Mouse (Mus musculus) hindbrain, embryonic 13.5 days (tissue): ENCODE measurements around the gene Errfi1. TPM values are rescaled to one million over a fixed set of nuclear protein-coding genes. Genes with fewer than 3 reads are reported as not detected.

Experiments
- ATAC-seq: fragments of 200-750 bp; cut with Nextera tagmentation; 2 replicates; pipeline ENCODE4 v1.8.0; 2017; ENCODE audit warnings: moderate TSS enrichment; ENCODE audit not compliant: low FRiP score
- H3K27ac ChIP-seq: fragments of 300-500 bp; sonication (generic); 2 replicates; pipeline ENCODE4 v1.5.1; 2015; ENCODE audit warnings: inconsistent platforms, mild to moderate bottlenecking, moderate library complexity
- H3K27me3 ChIP-seq: fragments of 300-500 bp; sonication (generic); 2 replicates; pipeline ENCODE4 v1.6.1; 2015; ENCODE audit warnings: mild to moderate bottlenecking, inconsistent platforms
- H3K36me3 ChIP-seq: fragments of 300-500 bp; sonication (generic); 2 replicates; pipeline ENCODE4 v1.6.1; 2015; ENCODE audit warnings: mild to moderate bottlenecking, inconsistent platforms
- H3K4me1 ChIP-seq: fragments of 300-500 bp; sonication (generic); replicated peaks from 2 replicates; pipeline ENCODE4 v1.6.1; 2015; ENCODE audit warnings: inconsistent platforms
- H3K4me2 ChIP-seq: fragments of 300-500 bp; sonication (generic); 2 replicates; pipeline ENCODE4 v1.6.1; 2015; ENCODE audit warnings: inconsistent platforms, mild to moderate bottlenecking, moderate library complexity
- H3K4me3 ChIP-seq: fragments of 300-500 bp; sonication (generic); 2 replicates; pipeline ENCODE4 v1.5.1; 2015; ENCODE audit warnings: mild to moderate bottlenecking, inconsistent platforms
- H3K9ac ChIP-seq: fragments of 300-500 bp; sonication (generic); 2 replicates; pipeline ENCODE4 v1.6.1; 2015; ENCODE audit warnings: mild to moderate bottlenecking, inconsistent platforms
- H3K9me3 ChIP-seq: fragments of 300-500 bp; sonication (generic); 2 replicates; pipeline ENCODE4 v1.6.1; 2016; ENCODE audit warnings: inconsistent platforms
- WGBS: fragments of 180-500 bp; shearing (Covaris S2); methylation state at CpG from one replicate; pipeline ENCODE4 v1.1.7; 2015; 5-methylcytosine and 5-hydroxymethylcytosine counted together
- polyA plus RNA-seq: library from polyadenylated mRNA; unstranded; fragments of >200 nt; fragmentation: Nextera tagmentation; extraction: Ambion mirVana; gene quantifications from 2 replicates; pipeline ENCODE4 v1.2.1, GENCODE M21; 2015

Errfi1 gene
- polyA plus RNA-seq, 1 experiment from 2014 or later: 29.5 TPM

DNA sequence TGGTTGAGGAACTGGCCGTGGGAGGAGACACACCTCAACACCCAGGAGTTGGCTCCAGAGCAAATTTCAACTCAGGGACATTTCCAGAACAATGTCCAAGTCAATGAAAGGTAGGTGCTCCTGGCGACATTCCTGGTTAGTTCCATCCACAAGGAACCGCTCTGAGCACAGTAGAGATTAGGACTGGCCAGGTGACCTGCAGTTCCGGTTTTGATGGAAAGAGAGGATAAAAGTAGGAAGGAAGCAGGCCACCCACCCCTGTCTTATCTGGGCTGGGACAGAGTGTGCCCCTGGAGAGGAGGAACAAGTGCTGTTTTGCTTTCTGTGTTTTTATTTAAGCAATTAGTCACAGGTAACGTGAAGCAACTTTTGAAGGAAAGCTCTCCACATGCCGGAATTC lies 28.8 kb upstream of the Errfi1 start:
- Histone ChIP-seq H3K4me2 (no peak overlapping the region), H3K4me3 (no peak overlapping the region), H3K36me3 (no peaks in the 10 kb centered on the region), H3K4me1 (peaks cover 22% of the 10 kb centered on the region), H3K9ac (no peak overlapping the region), H3K27ac (no peak overlapping the region), H3K9me3 (no peaks in the 10 kb centered on the region), H3K27me3 (no peaks in the 10 kb centered on the region; the same call in 1 of the 2 replicates)
- 71% methylated on average over 6 of the region's 6 CpGs for WGBS
- no peak for ATAC-seq

DNA sequence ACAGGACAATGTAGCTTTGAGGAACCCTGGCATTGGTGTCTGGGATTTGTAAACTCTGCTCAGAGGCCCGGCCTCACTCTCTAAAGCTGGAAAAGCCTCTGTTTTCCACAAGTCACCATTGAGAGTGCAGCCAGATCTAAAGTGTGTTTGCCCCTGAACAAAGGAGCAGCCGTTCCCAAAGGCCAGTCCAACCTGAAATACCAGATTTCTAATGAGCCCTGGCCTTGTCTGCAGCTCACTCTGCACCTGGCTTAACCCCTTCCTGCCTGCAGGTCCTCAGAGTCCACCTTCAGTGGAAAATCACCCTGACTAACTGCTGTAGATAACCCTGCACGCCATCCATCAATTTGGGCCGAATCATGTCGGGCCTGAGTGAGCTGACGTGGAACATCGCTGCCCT lies 28.2 kb upstream of the Errfi1 start:
- WGBS: 28% methylated on average over 7 of the region's 7 CpGs
- ATAC-seq: no peak
- Histone ChIP-seq H3K27ac (no peak overlapping the region), H3K4me1 (peaks cover 22% of the 10 kb centered on the region), H3K4me3 (no peak overlapping the region), H3K9ac (no peak overlapping the region), H3K36me3 (no peaks in the 10 kb centered on the region), H3K4me2 (no peak overlapping the region), H3K9me3 (no peaks in the 10 kb centered on the region), H3K27me3 (no peaks in the 10 kb centered on the region; the same call in 1 of the 2 replicates)

DNA sequence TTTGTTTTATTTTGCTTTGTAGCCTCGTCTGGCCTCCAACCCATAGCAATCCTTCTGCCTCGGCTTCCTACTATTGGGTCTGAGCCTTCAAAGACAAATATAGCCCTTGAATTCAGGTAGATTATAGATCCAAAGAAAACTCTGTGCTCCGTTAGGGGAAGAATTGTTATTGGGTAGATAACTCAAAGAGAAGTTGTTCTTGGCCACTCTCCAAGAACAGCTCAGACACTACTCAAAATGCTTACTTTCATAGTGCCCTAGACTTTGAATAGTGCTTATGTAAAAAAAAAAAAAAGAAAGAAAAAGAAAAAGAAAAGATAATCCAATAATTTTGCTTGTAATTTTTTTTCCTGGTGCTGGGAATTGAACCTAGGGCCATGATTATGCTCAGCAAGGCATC lies 22.4 kb upstream of the Errfi1 start:
- H3K4me3 ChIP-seq: no peak overlapping the region
- H3K27ac ChIP-seq: no peak overlapping the region
- 82% methylated on average over 3 of the region's 3 CpGs for WGBS

DNA sequence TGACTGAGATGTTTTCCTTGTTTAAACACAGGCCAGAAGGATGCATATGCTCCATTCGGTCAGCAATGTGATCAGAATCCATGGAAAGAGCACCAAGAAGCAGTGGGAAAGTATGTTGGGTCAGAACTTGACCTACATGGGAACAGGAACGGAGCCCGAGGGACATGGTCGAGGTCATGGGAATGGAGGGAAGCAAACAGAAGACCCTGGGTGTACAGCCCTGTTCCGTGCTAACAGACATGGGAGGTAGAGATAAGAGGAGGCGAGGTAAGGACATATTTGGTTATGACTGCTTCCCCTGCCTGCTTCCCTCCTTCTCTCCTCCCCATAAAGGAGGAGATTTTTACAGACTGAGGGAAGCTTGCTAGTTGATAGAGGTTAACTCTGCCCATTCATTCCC lies 21.8 kb upstream of the Errfi1 start:
- 89% methylated on average over 6 of the region's 6 CpGs for WGBS
- Histone ChIP-seq H3K9me3 (no peaks in the 10 kb centered on the region), H3K27me3 (no peaks in the 10 kb centered on the region), H3K9ac (no peak overlapping the region), H3K4me1 (no peaks in the 10 kb centered on the region), H3K4me3 (no peak overlapping the region), H3K4me2 (no peak overlapping the region), H3K27ac (no peak overlapping the region), H3K36me3 (no peaks in the 10 kb centered on the region)
- no peak for ATAC-seq

More for the DNA sequence above, 22.4 kb upstream of the Errfi1 start:
- Histone ChIP-seq H3K27me3 (no peaks in the 10 kb centered on the region), H3K4me1 (peaks cover under 1% of the 10 kb centered on the region; the same call in 1 of the 2 replicates), H3K36me3 (no peaks in the 10 kb centered on the region), H3K9me3 (no peaks in the 10 kb centered on the region), H3K4me2 (no peak overlapping the region), H3K9ac (no peak overlapping the region)
- no peak for ATAC-seq

DNA sequence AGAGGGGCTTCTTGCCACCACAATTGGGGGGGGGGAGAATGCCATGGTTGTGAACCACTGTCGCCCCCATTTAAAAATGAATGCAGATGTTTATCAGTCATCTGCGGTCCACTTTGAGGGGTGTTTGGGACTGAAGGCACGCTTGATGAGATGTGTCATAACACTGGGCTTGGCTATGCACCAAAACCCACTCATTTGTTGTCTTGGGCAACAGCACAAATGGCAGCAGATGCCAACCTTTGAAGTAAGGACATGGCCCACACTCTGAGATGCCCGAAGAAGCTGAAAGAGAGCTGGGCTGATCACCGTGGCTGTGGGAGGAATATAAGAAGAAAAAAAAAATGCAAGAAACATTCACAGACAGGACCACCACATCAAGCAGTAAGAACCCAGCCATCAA lies 18.6 kb upstream of the Errfi1 start:
- no peak for ATAC-seq
- 92% methylated on average over 5 of the region's 5 CpGs for WGBS

DNA sequence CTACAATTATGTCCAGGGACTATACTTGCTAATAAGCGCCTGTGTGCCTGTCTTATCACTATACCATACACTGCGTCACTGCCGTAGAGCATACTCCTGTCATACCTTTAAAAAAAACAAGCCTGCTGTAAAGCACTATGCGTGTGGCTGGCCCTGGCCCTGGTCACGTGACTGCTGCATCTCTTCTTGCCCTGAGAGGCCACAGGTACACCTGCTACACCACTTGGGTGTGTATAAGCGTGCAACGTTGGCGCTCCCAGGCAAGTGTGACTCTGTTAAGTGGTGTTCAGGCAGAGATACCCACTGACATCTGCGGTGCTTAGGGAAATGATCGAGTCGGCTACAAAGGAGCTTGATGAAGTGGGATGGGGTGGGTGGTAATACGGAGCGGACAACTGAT lies 17.5 kb upstream of the Errfi1 start:
- Histone ChIP-seq H3K4me2 (no peak overlapping the region), H3K4me3 (no peak overlapping the region), H3K9me3 (no peaks in the 10 kb centered on the region), H3K27me3 (no peaks in the 10 kb centered on the region), H3K27ac (no peak overlapping the region), H3K36me3 (no peaks in the 10 kb centered on the region), H3K9ac (no peak overlapping the region), H3K4me1 (no peaks in the 10 kb centered on the region)
- WGBS: 89% methylated on average over 13 of the region's 13 CpGs
- ATAC-seq: no peak

More for the DNA sequence above, 18.6 kb upstream of the Errfi1 start:
- Histone ChIP-seq H3K4me1 (no peaks in the 10 kb centered on the region), H3K27me3 (no peaks in the 10 kb centered on the region), H3K27ac (no peak overlapping the region), H3K4me3 (no peak overlapping the region), H3K4me2 (no peak overlapping the region), H3K9ac (no peak overlapping the region), H3K36me3 (no peaks in the 10 kb centered on the region), H3K9me3 (no peaks in the 10 kb centered on the region)

DNA sequence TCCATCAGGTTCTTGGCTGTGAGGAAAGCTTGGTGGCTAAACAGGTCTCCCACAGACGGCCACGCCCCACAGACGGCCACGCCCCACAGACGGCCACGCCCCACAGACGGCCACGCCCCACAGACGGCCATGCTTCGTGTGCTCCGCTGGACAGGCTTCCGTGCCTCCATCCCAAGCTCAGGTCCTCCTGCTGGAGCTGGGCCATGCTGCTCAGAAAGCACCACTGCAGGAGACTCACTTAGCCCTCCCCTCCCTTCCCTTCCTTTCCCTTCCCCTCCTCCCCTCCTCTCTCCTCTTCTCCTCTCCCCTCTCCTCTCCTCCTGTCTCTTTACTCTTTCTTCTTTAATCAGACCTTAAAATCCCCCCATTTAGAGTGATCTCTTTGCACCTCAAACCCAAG lies 16.8 kb upstream of the Errfi1 start:
- H3K36me3 ChIP-seq: no peaks in the 10 kb centered on the region
- H3K27ac ChIP-seq: no peak overlapping the region
- no peak overlapping the region for H3K4me2 ChIP-seq
- ATAC-seq: no peak
- no peaks in the 10 kb centered on the region for H3K9me3 ChIP-seq
- 90% methylated on average over 12 of the region's 12 CpGs for WGBS
- H3K4me3 ChIP-seq: no peak overlapping the region
- H3K27me3 ChIP-seq: no peaks in the 10 kb centered on the region
- H3K4me1 ChIP-seq: no peaks in the 10 kb centered on the region
- no peak overlapping the region for H3K9ac ChIP-seq

DNA sequence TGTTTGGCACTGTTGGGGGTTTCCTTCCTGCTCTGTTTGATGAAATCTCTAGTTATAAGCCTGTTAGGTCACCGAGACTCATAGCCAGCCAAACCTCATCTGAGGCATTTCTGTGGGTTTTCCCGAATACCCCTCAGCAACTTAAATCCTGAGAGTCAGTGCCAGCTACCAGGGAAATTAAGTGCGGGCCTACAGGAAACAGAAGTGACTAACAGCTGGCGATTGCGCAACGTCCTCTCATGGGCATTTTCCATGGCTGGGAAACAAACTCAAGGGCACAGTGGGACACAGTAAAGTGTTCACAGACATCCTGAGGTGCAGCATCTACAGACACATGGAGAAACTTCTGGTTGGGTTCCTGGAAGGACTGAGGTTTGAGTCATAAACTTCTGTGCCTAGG lies 16.3 kb upstream of the Errfi1 start:
- no peaks in the 10 kb centered on the region for H3K36me3 ChIP-seq
- ATAC-seq: no peak
- no peak overlapping the region for H3K4me3 ChIP-seq
- H3K4me1 ChIP-seq: no peaks in the 10 kb centered on the region
- H3K4me2 ChIP-seq: no peak overlapping the region
- H3K9ac ChIP-seq: no peak overlapping the region
- 94% methylated on average over 6 of the region's 6 CpGs for WGBS
- H3K27me3 ChIP-seq: no peaks in the 10 kb centered on the region
- H3K27ac ChIP-seq: no peak overlapping the region
- no peaks in the 10 kb centered on the region for H3K9me3 ChIP-seq

DNA sequence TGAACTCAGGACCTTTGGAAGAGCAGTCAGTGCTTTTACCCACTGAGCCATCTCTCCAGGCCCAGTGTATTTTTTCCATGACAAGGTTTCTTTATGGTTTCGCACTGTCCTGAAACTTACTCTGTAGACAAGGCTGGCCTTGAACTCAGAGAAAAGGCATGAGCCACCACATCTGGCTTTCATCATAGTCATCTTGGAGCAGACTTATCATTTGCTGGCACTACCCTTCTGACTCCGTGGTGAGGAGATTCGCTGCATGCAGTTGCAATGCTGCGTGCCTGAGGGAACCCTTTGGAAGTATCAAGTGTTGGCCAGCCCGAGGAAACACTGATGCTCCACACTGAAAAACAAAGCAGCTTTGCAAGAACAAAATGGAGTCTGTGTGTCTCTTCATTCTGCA lies 11.7 kb upstream of the Errfi1 start:
- H3K4me2 ChIP-seq: no peak overlapping the region
- 87% methylated on average over 5 of the region's 5 CpGs for WGBS
- no peak for ATAC-seq

DNA sequence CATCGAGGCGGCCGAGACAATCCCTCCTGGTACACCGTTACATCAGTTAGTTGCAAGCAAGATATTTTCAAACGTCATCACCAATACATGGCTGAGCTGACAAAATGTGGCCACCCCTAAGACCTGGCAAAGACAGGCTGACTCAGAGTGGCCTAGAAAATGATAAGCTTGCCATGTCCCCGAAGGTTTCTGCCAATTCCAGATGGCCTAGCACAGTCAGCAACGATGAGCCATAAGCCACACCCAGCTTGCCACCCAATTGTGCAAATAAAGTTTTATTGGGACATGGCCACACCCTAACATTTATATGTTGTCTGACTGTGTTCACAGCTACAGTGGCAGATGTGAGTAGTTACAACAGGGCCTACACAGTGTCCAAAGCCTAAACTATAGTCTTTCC lies 10.5 kb upstream of the Errfi1 start:
- no peak for ATAC-seq
- H3K9ac ChIP-seq: no peak overlapping the region
- H3K27ac ChIP-seq: no peak overlapping the region
- H3K9me3 ChIP-seq: no peaks in the 10 kb centered on the region
- no peak overlapping the region for H3K4me2 ChIP-seq
- H3K4me3 ChIP-seq: no peak overlapping the region
- H3K4me1 ChIP-seq: peaks cover 4% of the 10 kb centered on the region
- no peaks in the 10 kb centered on the region for H3K36me3 ChIP-seq
- WGBS: 93% methylated on average over 7 of the region's 7 CpGs
- H3K27me3 ChIP-seq: no peaks in the 10 kb centered on the region

More for the DNA sequence above, 11.7 kb upstream of the Errfi1 start:
- no peak overlapping the region for H3K27ac ChIP-seq
- no peak overlapping the region for H3K9ac ChIP-seq
- no peaks in the 10 kb centered on the region for H3K36me3 ChIP-seq
- H3K4me3 ChIP-seq: no peak overlapping the region
- H3K9me3 ChIP-seq: no peaks in the 10 kb centered on the region
- H3K27me3 ChIP-seq: no peaks in the 10 kb centered on the region
- H3K4me1 ChIP-seq: peaks cover 4% of the 10 kb centered on the region

DNA sequence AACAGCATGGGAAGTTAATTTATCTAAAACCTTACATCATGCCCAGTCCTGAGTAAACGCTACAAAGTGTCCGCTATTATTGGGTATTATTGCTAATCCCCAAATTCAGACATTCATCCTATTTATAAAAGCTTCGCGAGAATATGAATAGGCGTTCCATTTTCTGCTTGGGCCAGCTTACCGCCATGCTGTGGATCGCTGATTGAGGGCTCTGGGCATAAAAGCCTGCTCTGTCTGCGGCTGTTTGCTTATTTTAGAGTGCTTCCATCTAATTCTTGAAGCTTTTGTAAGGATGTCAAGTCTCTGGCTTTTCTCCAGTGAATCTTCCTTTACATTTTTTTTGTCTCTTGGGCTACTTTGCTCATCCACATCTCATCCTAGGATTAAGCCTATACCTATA lies 7.4 kb upstream of the Errfi1 start:
- no peak overlapping the region for H3K4me2 ChIP-seq
- H3K9ac ChIP-seq: no peak overlapping the region
- WGBS: 51% methylated on average over 8 of the region's 8 CpGs
- no peaks in the 10 kb centered on the region for H3K9me3 ChIP-seq
- H3K27me3 ChIP-seq: no peaks in the 10 kb centered on the region
- no peaks in the 10 kb centered on the region for H3K36me3 ChIP-seq
- no peak overlapping the region for H3K4me3 ChIP-seq
- no peak for ATAC-seq
- H3K27ac ChIP-seq: no peak overlapping the region
- H3K4me1 ChIP-seq: peaks cover 4% of the 10 kb centered on the region

DNA sequence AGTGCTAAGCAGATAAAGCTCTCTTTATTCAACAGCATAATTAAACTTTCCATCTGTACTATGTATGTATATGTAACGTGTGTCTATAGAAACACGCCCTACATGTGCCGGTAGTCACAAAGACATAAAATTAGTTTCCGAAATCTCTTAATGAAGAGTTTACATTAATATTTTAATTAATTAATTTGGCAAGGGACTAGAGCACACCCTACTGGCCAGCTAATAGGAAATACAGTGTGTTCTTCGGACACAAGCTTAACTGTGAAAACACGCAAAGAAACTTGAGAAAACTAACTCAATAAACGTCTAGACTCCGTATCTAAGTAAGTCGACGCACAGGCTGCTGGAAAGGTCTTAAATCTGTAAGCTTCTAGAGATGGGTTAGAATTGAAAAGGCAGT lies 3.8 kb upstream of the Errfi1 start:
- WGBS: 68% methylated on average over 10 of the region's 10 CpGs
- no peak overlapping the region for H3K9ac ChIP-seq
- H3K4me3 ChIP-seq: no peak overlapping the region
- H3K4me1 ChIP-seq: peaks cover 10% of the 10 kb centered on the region
- no peak for ATAC-seq
- H3K9me3 ChIP-seq: no peaks in the 10 kb centered on the region
- no peaks in the 10 kb centered on the region for H3K36me3 ChIP-seq
- H3K27me3 ChIP-seq: 0 out of 2 replicates have a peak, but pooled peaks cover 3% of the 10 kb centered on the region
- no peak overlapping the region for H3K27ac ChIP-seq
- no peak overlapping the region for H3K4me2 ChIP-seq

DNA sequence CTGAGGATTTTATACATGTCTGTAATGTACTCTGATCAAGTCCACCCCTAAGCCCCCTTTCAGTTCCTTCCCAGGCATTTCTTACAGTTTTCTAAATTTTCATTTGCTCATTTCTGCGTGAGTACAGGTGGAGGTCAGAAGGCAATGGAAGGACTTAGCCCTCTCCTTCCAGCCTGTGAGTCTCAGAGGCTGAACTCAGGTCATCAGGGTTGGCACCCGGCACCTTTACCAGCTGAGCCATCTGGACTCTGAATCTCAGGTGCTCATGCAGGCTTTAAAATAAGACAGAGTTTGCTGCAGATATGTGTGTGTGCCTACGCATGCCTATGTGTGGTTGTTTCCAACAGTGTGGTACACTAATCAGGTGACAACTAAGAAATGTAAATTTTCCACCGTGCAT lies 2.8 kb upstream of the Errfi1 start:
- Histone ChIP-seq H3K36me3 (no peaks in the 10 kb centered on the region), H3K4me1 (peaks cover 11% of the 10 kb centered on the region), H3K9me3 (no peaks in the 10 kb centered on the region), H3K4me2 (no peak overlapping the region), H3K9ac (no peak overlapping the region), H3K4me3 (no peak overlapping the region), H3K27me3 (0 out of 2 replicates have a peak, but pooled peaks cover 3% of the 10 kb centered on the region), H3K27ac (no peak overlapping the region)
- no peak for ATAC-seq
- 92% methylated on average over 4 of the region's 4 CpGs for WGBS
